Mouse (Mus musculus) cerebellum, adult 2 months (tissue): Measurements from ENCODE around the gene Tgfbr3. TPM values are rescaled to one million over a fixed set of nuclear protein-coding genes. Genes with fewer than 3 reads are reported as not detected.
A peak's percentile ranks its signal among the peaks of the same experiment; 100 is the strongest.

Experiments used
- DNase-seq, 2 experiments: peaks; one replicate each; pipeline ENCODE4 v3.0.0; 2021
- H3K27ac ChIP-seq: fragments of 200-500 bp; 2 replicates; pipeline ENCODE4 v1.5.1; 2012; ENCODE audit warnings: low read length, control low read depth, inconsistent platforms; ENCODE audit not compliant: insufficient read depth
- H3K27me3 ChIP-seq: fragments of 200-500 bp; 2 replicates; pipeline ENCODE4 v1.6.1; 2012; ENCODE audit warnings: inconsistent platforms, mild to moderate bottlenecking, low read length, moderate library complexity; ENCODE audit not compliant: control insufficient read depth, insufficient read depth
- H3K4me1 ChIP-seq: fragments of 200-500 bp; 2 replicates; pipeline ENCODE4 v1.6.1; 2011; ENCODE audit warnings: low read length; ENCODE audit not compliant: control insufficient read depth, insufficient read depth
- H3K4me3 ChIP-seq: fragments of 200-500 bp; replicated peaks from 2 replicates; pipeline ENCODE3; 2011; ENCODE audit warnings: mild to moderate bottlenecking, low read depth, low read length, control low read depth; ENCODE audit not compliant: insufficient read depth
- CTCF ChIP-seq: fragments of 200-500 bp; IDR thresholded peaks from 2 replicates; pipeline ENCODE4 v1.5.1; 2011; ENCODE audit warnings: low read depth, mild to moderate bottlenecking, control low read depth, low read length, moderate library complexity, borderline replicate concordance; ENCODE audit not compliant: insufficient read depth
- POLR2A ChIP-seq: fragments of 200-500 bp; IDR thresholded peaks from 2 replicates; pipeline ENCODE4 v1.6.1; 2011; ENCODE audit warnings: low read length, control low read depth, borderline replicate concordance; ENCODE audit not compliant: insufficient read depth
- WGBS: fragments of 180-500 bp; shearing (Covaris S2); methylation state at CpG from one replicate; pipeline ENCODE4 v1.1.7; 2018; 5-methylcytosine and 5-hydroxymethylcytosine counted together
- polyA plus RNA-seq: library from polyadenylated mRNA; depleted of rRNA; stranded (reverse); fragments of >200 nt; gene quantifications from 2 replicates; pipeline ENCODE4 v1.2.3, GENCODE M21; 2012

Gene Tgfbr3
- polyA plus RNA-seq, 1 experiment, result 11.5 TPM

DNA sequence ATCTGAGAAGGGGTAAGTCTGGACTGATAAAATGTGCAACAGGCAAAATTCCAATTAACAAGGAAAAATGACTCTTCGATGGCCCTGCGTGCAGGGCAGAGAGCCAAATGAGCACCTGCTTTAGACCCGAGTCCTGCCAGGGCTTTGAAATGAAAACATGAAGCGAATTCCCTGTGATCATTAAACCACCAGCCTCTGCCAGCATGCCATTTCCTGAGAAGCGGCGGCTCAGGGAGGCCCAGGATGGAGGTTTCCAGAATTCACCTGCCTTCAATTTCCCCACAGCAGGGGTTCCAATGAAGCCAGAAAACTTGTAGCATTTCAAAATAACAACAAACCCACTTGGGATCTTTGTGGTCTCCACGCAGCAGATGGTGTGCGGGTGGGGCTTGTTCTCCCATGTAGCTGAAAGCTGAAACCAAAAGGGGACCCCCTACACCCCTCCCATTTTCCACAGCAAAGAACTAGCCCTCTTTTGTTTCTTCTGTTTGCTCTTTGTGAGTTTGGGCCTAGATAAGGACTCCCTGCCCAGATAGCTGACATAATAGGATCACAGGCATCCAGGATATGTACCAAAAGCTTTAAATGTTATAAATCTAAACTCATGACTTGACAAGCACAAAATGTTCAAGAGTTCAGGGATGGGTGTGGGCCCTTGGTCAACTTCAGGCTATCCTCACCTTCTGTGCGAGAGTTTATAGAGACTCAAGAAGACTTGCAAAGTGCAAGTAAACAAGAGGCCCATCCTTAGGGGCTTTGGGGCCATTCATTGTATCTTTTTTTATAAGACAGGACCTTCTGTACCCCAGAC is 7.3 kb upstream of the Tgfbr3 start:
- no peaks in the 10 kb centered on the region for H3K27me3 ChIP-seq
- peak; percentile 73 to 87 for DNase-seq
- H3K4me1 ChIP-seq, result no peaks in the 10 kb centered on the region; the same call in 1 of the 2 replicates
- no peak overlapping the region for H3K4me3 ChIP-seq
- H3K27ac ChIP-seq, result no peak overlapping the region
- WGBS, result 18% methylated on average over 9 of the region's 9 CpGs
- TF ChIP-seq CTCF (no peak), POLR2A (no peak)

DNA sequence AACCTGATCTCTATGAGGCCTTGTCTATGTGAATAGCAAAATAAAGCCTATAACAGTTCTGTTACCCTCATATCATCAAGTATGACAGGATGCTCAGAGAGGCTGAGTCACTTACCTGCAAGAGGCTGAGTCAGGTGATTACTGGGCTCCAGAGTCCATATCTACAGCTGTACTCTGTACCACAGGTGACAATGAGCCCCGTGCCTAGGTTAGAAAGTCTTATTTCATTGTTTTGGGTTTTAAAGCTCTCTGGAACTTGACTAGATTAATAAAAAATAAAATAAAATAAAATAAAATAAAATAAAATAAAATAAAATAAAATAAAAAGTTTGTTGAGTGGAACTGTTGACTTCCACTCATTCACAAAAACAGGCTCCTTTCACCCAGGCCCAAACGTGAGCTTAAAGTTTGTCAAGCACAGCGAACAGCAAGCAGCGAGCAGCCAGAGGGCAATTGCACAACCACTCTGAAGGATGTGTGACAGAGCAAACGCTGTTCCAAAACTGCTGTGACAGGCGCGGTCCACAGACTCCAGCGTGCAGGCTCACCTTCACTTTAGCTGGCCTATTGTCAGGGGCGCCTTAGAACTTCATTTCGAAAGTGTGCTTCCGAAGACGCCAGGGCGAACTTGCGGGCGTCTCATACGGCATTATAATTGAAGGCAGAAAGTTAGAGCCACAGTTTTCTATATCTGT is 6.5 kb upstream of the Tgfbr3 start:
- Histone ChIP-seq H3K27ac (no peak overlapping the region), H3K27me3 (no peaks in the 10 kb centered on the region), H3K4me3 (no peak overlapping the region), H3K4me1 (no peaks in the 10 kb centered on the region; the same call in 1 of the 2 replicates)
- WGBS, result 46% methylated on average over 16 of the region's 16 CpGs
- DNase-seq, result no peak
- TF ChIP-seq CTCF (no peak), POLR2A (no peak)

DNA sequence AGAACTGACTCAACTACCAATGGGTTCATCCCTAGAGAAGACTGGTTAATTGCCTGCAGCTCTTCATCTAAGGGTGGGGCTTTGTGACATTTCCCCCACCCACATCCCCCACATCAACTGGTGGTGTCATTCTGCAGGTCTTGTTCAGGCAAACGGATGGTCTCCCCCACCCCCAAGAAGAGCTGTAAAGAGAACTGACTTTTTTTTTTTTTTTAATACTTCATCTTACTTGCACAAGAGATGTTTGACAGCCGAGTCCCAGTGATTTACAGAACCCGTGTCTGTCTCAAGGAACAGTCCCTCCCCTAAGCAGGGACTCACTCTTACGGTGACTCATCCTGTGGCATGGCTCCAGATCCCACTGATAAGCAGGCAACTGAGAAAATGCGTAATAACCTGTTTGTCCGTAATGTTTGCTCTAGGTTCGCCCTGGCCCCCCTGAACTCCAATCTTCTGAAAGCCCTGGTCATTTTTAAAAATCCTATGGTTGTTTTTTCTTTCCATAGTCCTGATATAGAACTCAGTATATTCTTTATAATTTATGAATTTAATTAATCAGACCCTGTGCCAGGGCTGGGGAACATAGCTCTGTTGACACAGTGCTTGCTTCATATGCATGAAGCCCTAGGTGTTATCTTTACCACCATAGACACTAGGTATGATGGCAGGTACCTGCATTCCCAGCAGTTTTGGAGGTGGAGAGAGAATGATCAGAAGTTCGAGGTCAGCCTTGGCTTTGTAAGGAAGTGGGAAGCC is 5.8 kb upstream of the Tgfbr3 start:
- Histone ChIP-seq H3K4me3 (no peak overlapping the region), H3K27me3 (no peaks in the 10 kb centered on the region), H3K27ac (no peak overlapping the region), H3K4me1 (no peaks in the 10 kb centered on the region; the same call in 1 of the 2 replicates)
- peak in 1 of 2 experiments; percentile 67 for DNase-seq
- TF ChIP-seq POLR2A (no peak), CTCF (no peak)
- 58% methylated on average over 8 of the region's 8 CpGs for WGBS

DNA sequence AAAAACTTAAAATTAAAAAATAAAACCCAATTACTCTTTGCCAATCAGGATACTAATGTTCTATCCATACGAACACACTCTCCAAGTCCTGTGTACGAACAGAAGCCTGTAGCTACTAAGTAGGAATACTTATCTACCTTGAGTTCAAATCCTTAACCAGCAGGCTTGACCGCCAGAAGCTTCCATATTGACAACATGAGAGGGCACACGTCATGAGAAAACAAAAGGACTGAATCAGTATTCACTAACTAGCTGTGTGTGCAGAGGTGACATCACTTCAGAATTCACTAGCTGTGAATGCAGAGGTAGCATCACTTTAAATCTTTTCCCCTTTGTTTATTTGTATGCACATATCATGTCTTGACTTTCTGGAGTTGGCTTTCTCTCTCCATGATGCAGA is 4.6 kb upstream of the Tgfbr3 start:
- no peak overlapping the region for H3K4me3 ChIP-seq
- H3K27me3 ChIP-seq, result no peaks in the 10 kb centered on the region
- H3K4me1 ChIP-seq, result no peaks in the 10 kb centered on the region; the same call in 1 of the 2 replicates
- TF ChIP-seq CTCF, result no peak
- TF ChIP-seq POLR2A, result no peak
- WGBS, result 92% methylated on average over 4 of the region's 4 CpGs
- no peak overlapping the region for H3K27ac ChIP-seq
- DNase-seq, result no peak

DNA sequence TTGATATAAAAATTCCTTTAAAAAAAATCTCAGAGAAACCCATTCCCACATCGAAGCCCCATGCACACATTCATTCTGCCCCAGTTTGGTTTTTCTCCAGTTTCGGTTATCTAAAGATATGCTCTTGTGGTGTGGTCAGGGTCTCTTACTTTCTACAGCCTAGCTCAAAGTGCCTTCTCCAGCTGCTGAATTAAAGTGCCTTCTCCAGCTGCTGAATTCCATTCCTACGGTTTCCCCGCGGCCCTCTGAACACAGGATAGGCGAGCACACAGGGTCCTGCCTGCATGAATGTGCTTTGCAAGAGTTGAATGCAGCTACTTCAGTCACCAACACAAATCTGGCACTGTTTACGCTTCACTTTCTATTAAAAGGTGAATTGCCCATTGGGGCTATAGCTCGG is 557 bp upstream of the Tgfbr3 start:
- Histone ChIP-seq H3K4me3 (no peak overlapping the region), H3K4me1 (no peaks in the 10 kb centered on the region; the same call in 1 of the 2 replicates), H3K27ac (no peak overlapping the region), H3K27me3 (no peaks in the 10 kb centered on the region)
- no peak for DNase-seq
- 76% methylated on average over 8 of the region's 8 CpGs for WGBS
- TF ChIP-seq POLR2A (no peak), CTCF (no peak)

DNA sequence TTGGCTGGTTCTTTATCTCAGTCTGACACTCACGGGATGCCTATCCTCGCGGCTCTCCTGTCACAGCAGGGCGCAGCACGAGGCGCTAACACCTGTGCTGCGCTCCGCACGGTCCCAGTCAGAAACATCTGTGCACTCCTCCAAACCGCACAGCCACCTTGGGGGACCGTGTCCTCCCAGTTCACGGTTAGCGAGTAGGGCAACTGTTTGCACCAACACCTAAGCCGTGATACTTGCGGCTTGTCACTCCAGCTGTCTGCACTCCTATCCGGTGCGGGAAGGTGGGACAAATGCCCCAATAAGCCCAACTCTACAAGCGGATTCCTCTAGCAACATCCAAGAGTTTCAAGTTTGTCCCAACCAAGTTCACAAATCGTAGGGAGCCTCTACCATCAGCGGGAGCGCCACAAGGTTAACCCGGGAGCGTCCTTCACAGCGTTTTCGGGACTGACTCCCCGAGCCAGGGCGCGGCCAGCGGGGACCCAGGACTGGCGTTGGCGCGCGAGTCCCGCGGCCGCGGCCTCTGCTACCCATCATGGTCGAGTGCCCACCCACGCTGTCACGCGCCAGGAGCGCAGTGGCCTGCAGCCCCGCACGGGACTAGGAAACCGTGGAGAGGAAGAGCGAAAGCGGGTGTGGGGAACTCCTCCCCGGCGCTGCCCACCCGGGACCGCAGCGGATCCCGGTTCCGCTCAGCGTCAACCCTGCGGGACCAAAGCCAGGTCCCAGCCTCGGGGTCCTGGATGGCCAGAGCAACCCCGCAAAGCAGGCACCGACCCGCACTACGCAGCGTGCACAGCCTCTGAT is 799 bp downstream of the Tgfbr3 start:
- Histone ChIP-seq H3K4me3 (peak overlapping the region; percentile 71), H3K4me1 (peaks cover 5% of the 10 kb centered on the region; the same call in 1 of the 2 replicates), H3K27ac (peak overlapping the region; percentile 82), H3K27me3 (no peaks in the 10 kb centered on the region)
- DNase-seq, result peak in 1 of 2 experiments; percentile 62
- no peak for TF ChIP-seq CTCF
- no peak for TF ChIP-seq POLR2A
- WGBS, result under 1% methylated on average over 62 of the region's 62 CpGs

DNA sequence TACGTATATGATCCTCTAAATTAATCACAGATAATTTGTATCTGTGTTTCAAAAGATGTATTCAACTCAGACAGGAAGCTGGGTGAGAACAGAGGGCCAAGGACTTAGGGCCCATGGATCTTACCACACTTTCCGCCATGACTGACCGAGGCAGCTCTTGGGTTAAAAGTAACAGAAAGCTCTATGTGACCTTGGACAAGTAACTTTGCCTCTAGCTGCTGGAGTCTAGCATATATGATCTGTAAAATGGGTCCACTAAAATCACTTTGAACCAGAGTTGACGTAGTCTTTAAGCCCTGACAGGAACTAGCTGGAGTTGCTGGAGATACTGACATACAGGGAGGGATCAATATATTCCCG is 1.5 kb downstream of the Tgfbr3 start:
- H3K27me3 ChIP-seq, result no peaks in the 10 kb centered on the region
- peak overlapping the region; percentile 71 for H3K4me3 ChIP-seq
- TF ChIP-seq POLR2A (no peak), CTCF (no peak)
- no peak for DNase-seq
- peaks cover 11% of the 10 kb centered on the region for H3K4me1 ChIP-seq
- 61% methylated on average over 5 of the region's 5 CpGs for WGBS
- H3K27ac ChIP-seq, result no peak overlapping the region
